10 mouse cellular contexts compared by ENCODE assay signal in the genomic region with DNA sequence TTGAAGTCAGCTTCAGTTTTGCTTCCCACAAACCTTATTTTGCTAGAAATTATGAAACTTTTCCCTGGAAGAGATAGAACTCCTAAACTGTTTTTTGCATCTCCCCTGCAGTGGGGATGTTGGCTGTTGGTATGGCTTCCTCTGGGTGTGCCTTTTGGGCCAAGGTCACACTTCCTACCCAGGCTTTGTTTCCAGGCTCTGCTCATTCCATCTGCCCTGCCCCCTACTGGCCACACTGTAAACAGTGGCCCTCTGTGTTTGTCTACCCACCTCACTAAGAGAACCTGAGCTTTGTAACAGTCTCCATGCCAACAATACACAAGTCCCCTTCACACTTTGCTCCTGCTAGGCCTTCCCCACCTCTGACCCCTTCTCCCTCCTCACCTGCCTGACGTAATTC. TPM values are rescaled to one million over a fixed set of nuclear protein-coding genes. Genes with fewer than 3 reads are reported as not detected.
DNase-seq lines count a peak whose midpoint lies in the region; ATAC-seq and TF ChIP-seq lines count a peak whose summit lies in the region.
"Had no signal": no experiment of that assay in that cellular context is flagged by ENCODE, and none has a peak within 500 bp of the region (broad histone marks: within the 10 kb centered on the region; RNA-seq: fewer than 3 reads in every experiment).

No protein-coding gene starts in this region.

- peak; percentile 58; the same call in 1 of the 2 replicates for TF ChIP-seq CTCF in cerebellum, adult 2 months (IDR thresholded peaks at IDR 0.05; ENCODE audit: borderline replicate concordance, insufficient read depth, low read depth, low read length)
- TF ChIP-seq CTCF in heart, adult 2 months (IDR thresholded peaks at IDR 0.05), result peak; percentile 84
- peak; percentile 79 for TF ChIP-seq CTCF in kidney, postnatal 0 days (IDR thresholded peaks at IDR 0.05; ENCODE audit: low read depth)

- intact Hi-C loops in heart, adult 2 months (cut with DNase I), result loop anchor here (2.0 kb wide), 2 partner anchors 45 to 103 kb away; partner anchors contain the start of gene Evl

- H3K4me1 ChIP-seq in cerebellum, adult 2 months (ENCODE audit: control insufficient read depth, insufficient read depth, low read length), result no peaks in the 10 kb centered on the region; the same call in 1 of the 2 replicates
- H3K4me1 ChIP-seq in heart, adult 2 months (ENCODE audit: control insufficient read depth, insufficient read depth, low read length), result peaks cover 16% of the 10 kb centered on the region
- H3K4me1 ChIP-seq in kidney, postnatal 0 days (replicated peaks; ENCODE audit: insufficient read depth, low read length), result 0 out of 2 replicates have a peak, but pooled peaks cover 3% of the 10 kb centered on the region

- H3K9me3 ChIP-seq in kidney, postnatal 0 days (replicated peaks; ENCODE audit: low read length), result no peaks in the 10 kb centered on the region

- DNase-seq in cerebellum, adult 2 months, result peak; percentile 23 to 37
- DNase-seq in cerebellum, adult 8-10 months, result no peak
- peak; percentile 57 for DNase-seq in 3T3-L1 (ENCODE audit: low read depth, low spot score)
- DNase-seq in adrenal gland, postnatal 14 days, result peak; percentile 76
- peak; percentile 59 to 65 for DNase-seq in heart, adult 2 months
- DNase-seq in kidney, postnatal 0 days (ENCODE audit: low spot score), result peak; percentile 67
- DNase-seq in thymus, postnatal 4 days, result peak; percentile 89

- ATAC-seq in kidney, postnatal 0 days (replicated peaks; ENCODE audit: low FRiP score, low read depth), result no peak
- peak; percentile 85 for ATAC-seq in megakaryocyte, adult 5-6 weeks (ENCODE audit: poor library complexity, severe bottlenecking)

- no peak for TF ChIP-seq POLR2A in cerebellum, adult 2 months (IDR thresholded peaks at IDR 0.05; ENCODE audit: borderline replicate concordance, insufficient read depth, low read length)
- TF ChIP-seq POLR2A in heart, adult 2 months (IDR thresholded peaks at IDR 0.05; ENCODE audit: insufficient read depth, low read depth, low read length), result no peak

- no peak overlapping the region for H3K4me3 ChIP-seq in cerebellum, adult 2 months (replicated peaks; ENCODE audit: insufficient read depth, low read depth, low read length)
- no peak overlapping the region for H3K4me3 ChIP-seq in heart, adult 2 months
- H3K4me3 ChIP-seq in kidney, postnatal 0 days (replicated peaks; ENCODE audit: low read depth, low read length), result no peak overlapping the region

- WGBS in cerebellum, adult 2 months, result 93% methylated on average over 1 of the region's 1 CpGs
- WGBS in heart, adult 2 months, result 83% methylated on average over 1 of the region's 1 CpGs
- 55% methylated on average over 1 of the region's 1 CpGs for WGBS in kidney, postnatal 0 days

- no peak overlapping the region for H3K9ac ChIP-seq in heart, adult 2 months (ENCODE audit: low read depth, low read length)
- no peak overlapping the region for H3K9ac ChIP-seq in kidney, postnatal 0 days (ENCODE audit: low read depth, low read length)

- no peaks in the 10 kb centered on the region for H3K27me3 ChIP-seq in cerebellum, adult 2 months (ENCODE audit: control insufficient read depth, insufficient read depth, low read length)
- H3K27me3 ChIP-seq in heart, adult 2 months (ENCODE audit: control insufficient read depth, insufficient read depth, low read length), result no peaks in the 10 kb centered on the region
- no peaks in the 10 kb centered on the region for H3K27me3 ChIP-seq in kidney, postnatal 0 days (ENCODE audit: insufficient read depth, low read length)

- no peak for TF ChIP-seq EP300 in heart, adult 2 months (IDR thresholded peaks at IDR 0.05; ENCODE audit: insufficient read depth, low read depth, low read length)

- no peaks in the 10 kb centered on the region; the same call in 1 of the 2 replicates for H3K36me3 ChIP-seq in heart, adult 2 months (ENCODE audit: control insufficient read depth, insufficient read depth, low read length)
- peaks cover 18% of the 10 kb centered on the region; the same call in 1 of the 2 replicates for H3K36me3 ChIP-seq in kidney, postnatal 0 days (ENCODE audit: insufficient read depth, low read length)
- H3K36me3 ChIP-seq: G1E had no signal

- no peak overlapping the region for H3K4me2 ChIP-seq in kidney, postnatal 0 days (ENCODE audit: low read length)

- no peaks in the 10 kb centered on the region; the same call in 1 of the 2 replicates for H3K79me2 ChIP-seq in heart, adult 2 months (replicated peaks; ENCODE audit: control insufficient read depth, insufficient read depth, low read length)

- no peak overlapping the region for H3K27ac ChIP-seq in cerebellum, adult 2 months (ENCODE audit: insufficient read depth, low read length)
- peak overlapping the region; percentile 67 for H3K27ac ChIP-seq in heart, adult 2 months
- no peak overlapping the region for H3K27ac ChIP-seq in kidney, postnatal 0 days
- H3K27ac ChIP-seq: macrophage had no signal

RNA-seq across cellular contexts. Expression of gene Degs2, which starts 44.8 kb away (rescaled TPM):
- polyA plus RNA-seq in cerebellum, adult 2 months (2012; rRNA removed), result 7.4 and 8.3 TPM in 2 replicates
- not detected in 2 replicates for total RNA-seq in adrenal gland, postnatal 14 days (2021)
- under 1 TPM; 0.50 to 0.55 TPM for total RNA-seq in heart, adult 2 months (2021)
- 1.00 TPM in 2 replicates for polyA plus RNA-seq in heart, adult 2 months (2012; rRNA removed)
- polyA plus RNA-seq in kidney, postnatal 0 days (2015; fragmentation: Nextera tagmentation; extraction: Ambion mirVana), result 19.0 and 21.5 TPM in 2 replicates
- total RNA-seq in megakaryocyte, adult 5-6 weeks (2015), result 0.41 TPM in 1 of 2 replicates, not detected in the other
- total RNA-seq in megakaryocyte, adult 5-6 weeks (2017), result 0.26 TPM in 1 of 2 replicates, not detected in the other
- total RNA-seq: G1E had no signal
- polyA plus RNA-seq: G1E, macrophage had no signal
